Mouse (Mus musculus) liver, postnatal 0 days (tissue): ENCODE measurements at regions not wholly inside any gene's neighbourhood (a gene's known extent, or its start where the extent isn't known, plus 50 kb on each side); places are given as distances from the start of the nearest gene placed in this dataset.

Source experiments
- ATAC-seq: fragments of 200-750 bp; cut with Nextera tagmentation; 2 replicates; pipeline ENCODE4 v1.8.0; 2017; ENCODE audit warnings: mild to moderate bottlenecking, moderate library complexity
- DNase-seq: peaks from one replicate; pipeline ENCODE4 v3.0.0-alpha.2; 2016
- H3K27ac ChIP-seq: fragments of 300-500 bp; sonication (generic); 2 replicates; pipeline ENCODE4 v1.5.1; 2014; ENCODE audit warnings: antibody characterized with exemption, moderate library complexity, mild to moderate bottlenecking, low read depth
- H3K27me3 ChIP-seq: fragments of 300-500 bp; sonication (generic); 2 replicates; pipeline ENCODE4 v1.6.1; 2014; ENCODE audit warnings: low read length, control low read depth, mixed read lengths; ENCODE audit not compliant: insufficient read depth
- H3K36me3 ChIP-seq: fragments of 300-500 bp; sonication (generic); replicated peaks from 2 replicates; pipeline ENCODE4 v1.6.1; 2014; ENCODE audit warnings: mild to moderate bottlenecking, control low read depth, low read length, moderate library complexity, mixed read lengths; ENCODE audit not compliant: insufficient read depth
- H3K4me1 ChIP-seq: fragments of 300-500 bp; sonication (generic); 2 replicates; pipeline ENCODE4 v1.6.1; 2014; ENCODE audit warnings: antibody characterized with exemption, mild to moderate bottlenecking, control low read depth; ENCODE audit not compliant: insufficient read depth
- H3K4me2 ChIP-seq: fragments of 300-500 bp; sonication (generic); 2 replicates; pipeline ENCODE4 v1.6.1; 2014; ENCODE audit warnings: low read depth, mild to moderate bottlenecking, low read length, moderate library complexity, mixed read lengths
- H3K4me3 ChIP-seq: fragments of 300-500 bp; sonication (generic); 2 replicates; pipeline ENCODE4 v1.5.1; 2014; ENCODE audit warnings: low read depth, low read length
- H3K9ac ChIP-seq: fragments of 300-500 bp; sonication (generic); replicated peaks from 2 replicates; pipeline ENCODE4 v1.6.1; 2014; ENCODE audit warnings: mild to moderate bottlenecking, moderate library complexity
- H3K9me3 ChIP-seq: fragments of 300-500 bp; sonication (generic); 2 replicates; pipeline ENCODE4 v1.6.1; 2016; ENCODE audit warnings: mild to moderate bottlenecking, control low read depth, low read length, mixed read lengths
- CTCF ChIP-seq: sonication (generic); IDR thresholded peaks from 2 replicates; pipeline ENCODE4 v1.5.1; 2016; ENCODE audit warnings: antibody characterized with exemption, low read depth
- EP300 ChIP-seq: IDR thresholded peaks from 2 replicates; pipeline ENCODE4 v1.6.1; 2016; ENCODE audit warnings: antibody characterized with exemption, low read depth, mild to moderate bottlenecking
- WGBS: fragments of 180-500 bp; shearing (Covaris S2); extraction: QIAGEN DNeasy Blood & Tissue Kit; methylation state at CpG from one replicate; pipeline ENCODE4 v1.1.7; 2014; ENCODE audit not compliant: insufficient replicate concordance; 5-methylcytosine and 5-hydroxymethylcytosine counted together

DNA sequence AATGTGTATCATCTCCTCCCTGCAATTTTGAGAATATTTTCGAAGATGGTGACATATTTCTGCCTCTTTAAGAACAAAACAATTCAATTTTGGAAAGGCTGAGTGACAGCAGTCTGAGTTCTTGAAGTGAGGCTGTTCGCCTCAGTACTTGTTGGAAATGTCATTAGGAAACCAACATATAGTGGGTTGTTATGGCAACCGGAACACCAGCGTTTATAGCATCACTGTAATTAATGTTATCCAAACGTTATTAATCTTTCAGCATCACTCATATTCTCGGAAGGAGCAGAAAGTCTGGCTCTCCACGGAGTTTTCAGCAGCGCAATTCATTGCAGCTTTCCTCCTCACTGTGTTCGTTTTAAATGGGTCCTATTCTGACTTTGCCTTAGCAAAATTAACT is 85.6 kb upstream of the Kif2a start:
- TF ChIP-seq EP300 (no peak), CTCF (no peak)
- 73% methylated on average over 9 of the region's 9 CpGs for WGBS
- ATAC-seq = no peak

GRCm38 (mm10) chr13:107105510-107105909 is 83.6 kb upstream of the Kif2a start:
- no peak for TF ChIP-seq EP300
- peak; percentile 77 for TF ChIP-seq CTCF
- Histone ChIP-seq H3K27me3 (no peaks in the 10 kb centered on the region), H3K4me1 (peaks cover 2% of the 10 kb centered on the region; the same call in 1 of the 2 replicates), H3K9me3 (no peaks in the 10 kb centered on the region), H3K9ac (no peak overlapping the region), H3K4me3 (no peak overlapping the region), H3K4me2 (no peak overlapping the region), H3K36me3 (no peaks in the 10 kb centered on the region), H3K27ac (no peak overlapping the region)
- WGBS = 52% methylated on average over 1 of the region's 1 CpGs
- no peak for ATAC-seq
- DNase-seq = peak; percentile 60

More for the DNA sequence above, 85.6 kb upstream of the Kif2a start:
- H3K4me3 ChIP-seq = no peak overlapping the region
- no peak overlapping the region for H3K9ac ChIP-seq
- no peaks in the 10 kb centered on the region for H3K4me1 ChIP-seq
- DNase-seq = no peak
- H3K36me3 ChIP-seq = no peaks in the 10 kb centered on the region
- no peak overlapping the region for H3K4me2 ChIP-seq
- no peaks in the 10 kb centered on the region for H3K9me3 ChIP-seq
- H3K27me3 ChIP-seq = no peaks in the 10 kb centered on the region
- H3K27ac ChIP-seq = no peak overlapping the region

GRCm38 (mm10) chr13:107101598-107101997 is 79.7 kb upstream of the Kif2a start:
- ATAC-seq (peak; percentile 72), DNase-seq (peak; percentile 94)
- H3K9me3 ChIP-seq = no peaks in the 10 kb centered on the region
- no peaks in the 10 kb centered on the region for H3K27me3 ChIP-seq
- TF ChIP-seq CTCF = peak; percentile 99
- no peak for TF ChIP-seq EP300
- peaks cover 16% of the 10 kb centered on the region; the same call in 1 of the 2 replicates for H3K4me1 ChIP-seq
- peak overlapping the region; percentile 91 for H3K27ac ChIP-seq
- H3K9ac ChIP-seq = peak overlapping the region; percentile 46
- H3K4me2 ChIP-seq = peak overlapping the region; percentile 67
- no peaks in the 10 kb centered on the region for H3K36me3 ChIP-seq
- WGBS = 11% methylated on average over 13 of the region's 13 CpGs
- peak overlapping the region; percentile 36 for H3K4me3 ChIP-seq

GRCm38 (mm10) chr13:107100852-107101325 is 79.0 kb upstream of the Kif2a start:
- H3K4me3 ChIP-seq = peak overlapping the region; percentile 36
- no peaks in the 10 kb centered on the region for H3K27me3 ChIP-seq
- peak overlapping the region; percentile 67 for H3K4me2 ChIP-seq
- WGBS = 18% methylated on average over 6 of the region's 6 CpGs
- DNase-seq = peak; percentile 80
- no peaks in the 10 kb centered on the region for H3K9me3 ChIP-seq
- no peak for TF ChIP-seq CTCF
- peak; percentile 98 for TF ChIP-seq EP300
- peak overlapping the region; percentile 91 for H3K27ac ChIP-seq
- peak overlapping the region; percentile 46 for H3K9ac ChIP-seq
- ATAC-seq = peak; percentile 95
- H3K36me3 ChIP-seq = no peaks in the 10 kb centered on the region
- H3K4me1 ChIP-seq = peaks cover 16% of the 10 kb centered on the region; the same call in 1 of the 2 replicates

DNA sequence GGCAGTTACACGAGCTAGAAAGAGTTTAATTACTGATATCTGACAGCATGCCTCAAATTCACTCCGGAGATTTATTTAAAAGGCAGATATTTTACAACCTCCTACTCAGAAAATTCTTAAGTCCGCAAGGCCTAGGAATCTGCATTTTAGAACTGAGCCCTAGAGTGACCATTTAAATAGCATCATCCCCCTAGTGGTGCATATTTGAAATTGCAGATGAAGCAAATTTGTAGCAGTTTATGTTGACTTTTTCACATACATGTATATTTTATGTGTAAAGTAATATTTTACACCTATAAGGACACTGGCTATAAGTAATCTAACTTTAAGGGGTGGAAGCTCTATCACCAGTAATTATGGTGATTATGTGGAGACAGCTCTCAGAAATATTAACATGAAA is 78.2 kb upstream of the Kif2a start:
- Histone ChIP-seq H3K4me1 (peaks cover 23% of the 10 kb centered on the region), H3K27ac (peak overlapping the region; percentile 91), H3K36me3 (no peaks in the 10 kb centered on the region), H3K27me3 (no peaks in the 10 kb centered on the region), H3K4me2 (no peak overlapping the region), H3K4me3 (no peak overlapping the region), H3K9me3 (no peaks in the 10 kb centered on the region), H3K9ac (no peak overlapping the region)
- ATAC-seq (no peak), DNase-seq (no peak)
- WGBS = 68% methylated on average over 3 of the region's 3 CpGs
- peak; percentile 49; the same call in 1 of the 2 replicates for TF ChIP-seq EP300
- TF ChIP-seq CTCF = peak; percentile 78

DNA sequence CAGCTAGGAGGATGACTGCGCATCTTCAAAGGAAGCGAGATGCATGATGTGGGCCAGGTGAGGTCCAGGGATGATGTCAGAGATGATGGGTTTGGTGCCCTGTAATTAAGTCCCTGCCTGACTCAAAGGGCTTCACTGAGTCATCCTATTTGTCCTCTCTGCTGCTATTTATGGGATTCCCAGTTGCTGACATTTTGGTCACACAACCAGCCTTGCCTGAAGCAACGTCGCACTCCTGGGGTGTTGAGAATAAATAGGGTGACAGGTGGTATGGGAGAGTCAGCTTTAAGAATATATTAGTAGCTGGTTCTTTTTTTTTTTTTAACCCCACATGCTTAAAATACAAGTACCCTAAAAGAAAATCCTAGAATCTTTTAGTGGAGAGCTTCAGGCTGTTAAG is 75.1 kb upstream of the Kif2a start:
- 93% methylated on average over 4 of the region's 4 CpGs for WGBS
- H3K9ac ChIP-seq = no peak overlapping the region
- no peaks in the 10 kb centered on the region for H3K9me3 ChIP-seq
- ATAC-seq (no peak), DNase-seq (no peak)
- H3K27me3 ChIP-seq = no peaks in the 10 kb centered on the region
- no peak overlapping the region for H3K27ac ChIP-seq
- no peak overlapping the region for H3K4me2 ChIP-seq
- H3K36me3 ChIP-seq = no peaks in the 10 kb centered on the region
- TF ChIP-seq CTCF = no peak
- no peak for TF ChIP-seq EP300
- H3K4me3 ChIP-seq = no peak overlapping the region
- peaks cover 32% of the 10 kb centered on the region for H3K4me1 ChIP-seq
